Mouse (Mus musculus): ENCODE measurements around the gene Fhl2.
"Not testable (repeated sequence)": the region's sequence is repeated elsewhere in the genome, so short reads cannot be mapped to it uniquely, and the experiment has no call there.

Gene Fhl2

DNA sequence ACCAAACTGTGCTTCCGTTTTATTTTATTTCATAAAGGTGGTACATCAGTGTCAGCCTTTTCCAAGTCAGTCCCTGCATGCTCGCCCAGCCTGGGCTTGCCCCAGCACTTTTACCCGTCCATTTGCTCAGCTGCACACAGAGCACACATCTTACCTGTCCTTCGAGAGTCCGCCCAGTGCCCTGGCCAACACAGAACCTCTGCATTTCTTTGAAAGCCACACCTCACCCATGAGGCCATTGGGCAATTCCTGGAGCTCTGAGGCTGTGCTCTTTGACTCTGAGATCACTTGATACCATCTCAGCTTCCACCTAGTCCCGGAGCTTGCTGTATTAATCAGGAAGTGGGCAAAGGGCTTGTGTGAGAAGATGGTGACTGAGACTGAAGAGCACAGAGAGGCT is 51.4 kb downstream of the Fhl2 start:
- DNase-seq, result no peak

DNA sequence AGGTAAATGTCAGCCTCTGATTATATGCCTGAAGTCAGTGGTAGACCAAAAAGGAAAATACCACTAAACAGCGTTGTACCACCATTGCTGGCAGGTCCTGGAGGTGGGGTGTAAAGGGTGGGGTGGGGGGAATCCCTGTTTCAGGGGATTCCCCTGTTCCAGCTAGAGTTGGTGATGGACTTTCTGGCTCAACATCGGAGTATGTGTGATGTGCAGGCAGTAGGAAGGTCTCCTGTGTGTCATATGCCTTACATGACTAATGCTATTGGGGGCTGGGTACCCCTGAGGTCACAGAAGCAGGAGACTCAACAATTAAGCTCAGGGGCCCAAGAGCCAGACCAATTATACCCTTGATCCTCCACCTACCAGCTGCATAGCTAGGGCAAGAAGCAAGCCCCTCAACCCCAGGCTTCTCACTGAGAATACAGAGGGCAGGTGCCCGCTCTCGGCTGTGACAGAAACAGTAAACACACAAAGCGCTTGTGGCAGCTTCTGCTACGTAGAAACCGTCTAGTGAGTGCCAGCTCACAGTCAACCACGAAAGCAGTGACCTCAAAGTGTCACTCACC is 52.4 kb downstream of the Fhl2 start:
- no peak for DNase-seq

DNA sequence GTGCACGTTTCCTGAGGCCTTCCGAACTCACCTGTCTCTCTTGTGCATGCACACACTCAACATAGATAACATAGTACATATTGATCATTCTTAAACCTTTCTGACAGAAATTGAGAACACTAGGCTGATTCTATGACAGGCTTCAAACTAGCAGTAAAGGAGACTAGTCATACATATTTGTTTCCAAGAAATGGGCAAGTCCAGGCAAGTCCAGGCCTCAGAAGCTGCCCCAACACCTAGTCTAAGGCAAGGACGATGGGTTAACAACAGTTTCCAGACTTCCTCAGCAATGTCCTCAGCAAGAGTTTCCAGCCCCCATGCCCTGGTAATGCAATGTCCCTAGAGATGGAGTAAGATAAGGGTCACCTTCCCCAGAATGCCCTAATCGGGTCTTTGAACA is 53.0 kb downstream of the Fhl2 start:
- no peak for DNase-seq

DNA sequence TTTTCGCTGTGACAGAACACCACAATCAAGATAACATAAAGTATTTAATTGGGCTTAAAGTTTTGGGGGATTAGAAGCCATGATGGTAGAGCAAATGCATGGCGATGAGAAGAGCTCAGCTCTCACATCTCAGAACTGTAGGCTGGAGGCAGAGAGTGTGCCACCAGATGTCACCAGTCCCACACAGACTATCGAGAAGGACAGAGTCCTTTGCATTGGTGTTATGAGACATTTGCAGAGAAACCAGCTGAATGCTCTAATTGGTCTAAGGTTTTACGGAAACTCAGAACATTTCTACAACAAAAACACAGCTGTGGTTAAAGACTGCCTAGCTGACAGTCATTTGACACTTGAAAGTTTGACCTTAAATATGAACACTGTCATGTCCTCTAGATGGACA is 53.5 kb downstream of the Fhl2 start:
- no peak for DNase-seq

DNA sequence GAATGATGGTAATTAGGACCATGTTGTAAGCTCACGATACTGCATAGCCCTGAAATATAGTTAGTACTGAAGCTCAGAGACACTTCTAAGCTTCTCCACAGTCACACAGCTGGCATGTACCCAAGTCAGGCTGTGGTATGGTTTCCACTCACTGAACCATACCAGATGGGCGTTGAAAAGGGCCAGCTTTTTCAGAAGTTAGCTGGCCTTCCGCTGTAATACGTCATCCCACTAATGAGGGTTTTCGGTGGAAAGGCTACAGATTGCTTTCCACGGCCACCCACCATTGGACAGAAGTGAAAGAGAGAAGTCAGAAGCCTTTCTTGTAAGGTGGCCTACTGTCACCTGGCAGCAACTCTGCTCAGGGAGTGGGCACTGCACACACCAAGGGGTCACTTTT is 53.9 kb downstream of the Fhl2 start:
- DNase-seq, result no peak

DNA sequence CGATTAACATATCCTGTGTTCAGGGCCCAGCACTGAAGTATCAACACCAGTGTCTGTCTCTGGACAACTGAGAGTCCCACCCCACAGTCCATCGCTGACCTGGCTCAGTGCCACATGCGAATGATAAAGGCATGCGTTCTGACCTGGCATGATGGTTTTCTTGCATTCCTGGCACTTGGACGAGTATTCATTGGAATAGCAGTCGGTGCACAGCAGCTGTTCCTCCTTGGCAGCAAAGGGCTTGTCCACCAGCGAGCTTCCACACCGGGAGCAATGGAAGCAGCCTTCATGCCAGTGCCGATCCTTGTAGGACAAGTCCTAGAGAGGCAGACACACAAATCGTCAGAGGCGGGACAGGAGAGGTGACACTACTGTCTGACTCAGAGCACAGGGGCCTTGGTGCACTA is 55.2 kb downstream of the Fhl2 start:
- DNase-seq, result no peak

DNA sequence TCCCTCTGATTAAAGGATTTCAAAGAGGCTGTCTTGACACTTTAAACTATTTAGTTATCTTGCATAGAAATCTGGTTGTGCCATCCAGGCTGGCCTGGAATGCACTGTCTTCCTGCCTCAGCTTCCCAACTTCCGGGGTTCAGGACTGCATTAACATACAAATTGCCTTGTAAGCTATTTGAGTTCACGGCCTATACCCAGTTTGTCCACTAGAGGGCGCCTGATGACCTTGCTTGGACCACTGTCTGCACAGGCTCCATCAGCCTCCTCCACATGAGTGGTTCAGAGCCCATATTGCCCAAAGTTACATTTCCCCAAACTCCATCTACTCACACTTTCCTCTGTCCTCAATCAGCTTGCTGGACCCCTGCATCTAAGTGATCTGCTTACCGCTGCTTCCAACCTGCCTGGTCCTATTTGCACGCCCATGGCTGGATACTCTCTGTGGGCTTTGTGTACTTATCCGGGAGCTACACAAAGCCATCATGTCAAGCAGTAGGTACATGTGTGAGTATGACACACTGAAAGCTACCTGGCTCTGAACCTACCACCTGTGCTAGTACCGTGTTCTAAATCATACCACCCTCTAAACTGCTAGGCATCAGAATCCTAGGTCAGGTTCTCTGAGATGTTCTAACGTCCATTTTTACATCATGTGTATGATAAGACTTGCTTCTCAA is 57.1 kb downstream of the Fhl2 start:
- DNase-seq, result peak; percentile 81

DNA sequence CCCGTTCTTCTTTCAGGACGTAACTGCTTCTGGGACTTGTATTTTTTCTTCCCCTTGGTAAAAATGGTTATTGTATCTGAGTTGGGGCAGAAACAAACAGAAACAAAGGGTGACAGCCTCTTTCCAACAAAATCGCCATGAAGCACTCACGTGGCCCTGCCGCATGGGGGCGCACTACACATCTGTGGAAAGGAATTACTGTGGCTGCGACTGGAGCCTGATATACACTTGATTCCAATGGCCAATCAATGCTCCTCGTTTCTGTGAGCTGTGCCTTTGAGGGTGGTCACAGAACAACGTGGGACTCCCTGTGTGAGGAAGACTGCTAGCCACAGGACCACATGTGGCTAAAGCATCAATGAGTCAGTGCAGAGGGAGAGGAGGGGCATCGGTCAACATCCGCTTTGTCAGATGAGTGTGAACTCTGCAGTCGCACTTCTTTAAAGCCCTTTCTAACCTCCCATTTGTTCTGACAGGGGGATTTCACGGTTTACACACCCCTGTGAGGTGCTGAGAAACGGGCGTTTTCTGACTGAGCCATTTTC is 58.4 kb downstream of the Fhl2 start:
- DNase-seq, result no peak

DNA sequence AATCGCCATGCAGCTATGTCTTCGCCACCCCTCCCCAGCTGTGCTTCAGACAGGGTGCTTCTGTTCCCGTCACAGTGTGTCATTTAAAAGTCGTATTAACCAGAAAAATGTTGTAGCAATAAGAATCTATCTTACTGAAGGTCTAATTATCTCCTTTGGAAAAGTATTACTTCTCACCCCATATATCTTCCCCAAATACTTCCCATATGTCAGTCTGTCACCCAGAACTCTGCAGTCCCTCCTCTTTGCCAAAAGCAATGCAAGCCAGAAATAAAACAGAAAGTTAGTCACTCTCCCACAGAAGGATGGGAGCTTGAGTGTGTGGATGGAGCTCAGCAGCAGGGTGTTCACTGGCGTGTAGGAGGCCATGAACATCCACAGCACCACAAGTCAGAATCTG is 59.5 kb downstream of the Fhl2 start:
- DNase-seq, result peak; percentile 77

DNA sequence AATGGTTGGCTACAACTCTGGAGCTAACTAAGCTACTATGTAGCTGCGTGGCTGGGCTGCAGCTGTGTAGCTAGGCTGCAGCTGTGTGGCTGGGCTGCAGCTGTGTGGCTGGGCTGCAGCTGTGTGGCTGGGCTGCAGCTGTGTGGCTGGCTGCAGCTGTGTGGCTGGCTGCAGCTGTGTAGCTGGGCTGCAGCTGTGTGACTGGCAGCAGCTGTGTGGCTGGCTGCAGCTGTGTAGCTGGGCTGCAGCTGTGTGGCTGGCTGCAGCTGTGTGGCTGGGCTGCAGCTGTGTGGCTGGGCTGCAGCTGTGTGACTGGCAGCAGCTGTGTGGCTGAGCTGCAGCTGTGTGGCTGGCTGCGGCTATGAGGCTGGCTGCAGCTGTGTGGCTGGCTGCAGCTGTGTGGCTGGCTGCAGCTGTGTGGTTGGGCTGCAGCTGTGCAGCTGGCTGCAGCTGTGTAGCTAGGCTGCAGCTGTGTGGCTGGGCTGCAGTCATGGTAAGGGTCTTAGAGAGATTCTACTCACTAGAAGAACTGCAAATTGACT is 60.2 kb downstream of the Fhl2 start:
- DNase-seq, result not testable (repeated sequence)

DNA sequence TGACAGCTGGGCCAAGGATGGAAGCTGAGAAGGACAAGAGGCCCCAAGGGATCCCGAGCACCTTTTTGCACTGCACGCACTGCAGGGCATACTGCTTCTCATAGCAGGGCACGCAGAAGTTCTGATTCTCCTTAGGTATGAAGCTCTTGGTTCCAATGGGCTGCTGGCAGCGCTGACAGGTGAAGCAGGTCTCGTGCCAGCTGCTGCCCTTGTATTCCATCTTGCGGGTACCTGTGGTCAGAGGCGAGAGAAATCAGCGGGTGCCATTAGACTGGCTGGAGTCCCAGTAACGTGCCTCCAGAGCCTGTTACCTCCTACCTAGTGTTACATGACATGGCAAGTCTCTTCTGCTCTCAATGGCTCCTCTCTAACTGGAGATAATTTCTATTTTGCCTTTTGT is 65.2 kb downstream of the Fhl2 start:
- DNase-seq, result no peak

DNA sequence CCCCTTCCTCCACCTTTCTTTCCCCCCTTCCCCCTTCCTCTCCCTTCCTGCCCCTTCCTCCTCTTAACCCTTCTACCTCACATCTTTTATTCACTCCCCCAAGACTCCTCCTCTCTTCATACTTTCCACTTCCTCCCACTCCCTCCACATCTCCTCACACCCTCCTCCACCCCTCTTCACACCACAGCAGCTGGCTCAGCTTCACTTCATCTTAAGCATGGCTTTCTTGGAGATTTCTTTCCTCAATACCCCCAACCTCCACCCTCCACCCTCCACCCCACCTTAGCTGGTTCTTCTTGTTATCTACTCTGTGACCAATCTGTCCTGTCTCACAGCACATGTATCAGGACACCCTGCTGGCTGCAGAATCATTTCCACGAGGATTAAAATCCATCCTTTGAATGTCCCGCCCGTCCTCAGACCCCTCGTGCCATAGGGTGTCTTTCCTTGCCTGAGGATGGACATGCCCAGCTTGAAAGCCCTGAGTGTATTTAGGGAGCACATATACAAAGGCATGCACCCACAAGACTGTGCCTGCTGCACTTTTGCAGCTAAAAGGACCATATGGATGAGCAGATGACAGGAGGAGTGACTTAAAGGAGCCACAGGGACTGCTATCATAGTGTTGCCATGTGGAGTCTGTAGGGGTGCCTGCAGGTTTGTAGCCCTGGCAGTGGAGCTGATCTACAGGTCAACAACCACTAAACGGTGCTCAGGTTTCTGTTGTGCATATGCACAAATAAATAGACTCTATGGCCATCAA is 66.4 kb downstream of the Fhl2 start:
- peak; percentile 53 for DNase-seq

DNA sequence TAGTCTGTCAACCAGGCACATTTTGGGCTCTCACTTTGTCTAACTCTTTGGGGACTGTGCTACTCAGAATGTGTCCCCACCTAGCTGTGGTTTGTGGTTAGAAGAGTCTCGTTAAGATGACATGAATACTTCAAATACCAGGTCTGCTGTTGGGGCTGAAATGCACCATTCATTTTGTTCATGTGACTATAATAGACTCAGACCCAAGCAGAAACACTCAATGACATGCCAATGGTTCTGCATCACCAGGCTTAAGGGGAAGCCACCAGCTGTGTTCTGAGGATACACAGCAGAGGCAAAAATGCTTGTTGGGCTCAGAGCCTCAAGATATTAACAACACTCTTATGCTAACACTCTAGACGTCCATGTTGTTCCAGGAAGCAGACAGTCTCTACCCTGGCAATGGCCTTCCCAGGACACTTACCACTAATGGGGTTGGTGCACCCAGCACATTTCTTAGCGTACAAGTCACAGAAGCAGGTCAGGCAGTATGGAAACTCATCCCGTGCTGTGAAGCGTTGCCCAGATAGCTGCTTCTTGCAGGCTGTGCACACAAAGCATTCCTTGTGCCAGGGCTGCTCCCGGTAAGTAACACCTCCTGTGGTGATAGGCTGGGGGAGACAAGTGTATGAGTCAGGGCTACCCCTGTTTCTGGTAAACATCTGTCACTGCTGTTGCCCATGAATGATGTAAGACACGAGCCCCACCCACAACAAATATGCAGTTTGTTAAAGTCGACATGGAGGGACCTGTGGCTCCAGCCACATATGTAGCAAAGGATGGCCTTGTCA is 68.8 kb downstream of the Fhl2 start:
- no peak for DNase-seq

DNA sequence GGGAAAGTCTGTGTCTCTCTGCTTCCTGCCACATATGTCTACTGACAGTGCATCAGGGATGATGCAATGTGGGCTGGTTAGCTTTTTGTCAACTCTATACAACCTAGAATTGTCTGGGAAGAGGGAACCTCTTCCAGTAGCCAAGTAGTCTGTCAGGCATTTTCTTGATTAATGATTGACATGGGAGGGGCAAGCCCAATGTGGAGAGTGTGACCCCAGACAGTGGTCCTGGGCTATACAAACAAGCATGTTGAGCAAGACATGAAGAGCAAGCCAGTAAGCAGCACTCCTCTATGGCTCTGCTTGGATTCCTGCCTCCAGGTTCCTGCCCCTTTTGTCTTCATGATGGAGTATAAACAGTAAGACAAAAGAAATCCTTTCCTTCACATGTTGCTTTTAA is 69.6 kb downstream of the Fhl2 start:
- DNase-seq, result no peak

DNA sequence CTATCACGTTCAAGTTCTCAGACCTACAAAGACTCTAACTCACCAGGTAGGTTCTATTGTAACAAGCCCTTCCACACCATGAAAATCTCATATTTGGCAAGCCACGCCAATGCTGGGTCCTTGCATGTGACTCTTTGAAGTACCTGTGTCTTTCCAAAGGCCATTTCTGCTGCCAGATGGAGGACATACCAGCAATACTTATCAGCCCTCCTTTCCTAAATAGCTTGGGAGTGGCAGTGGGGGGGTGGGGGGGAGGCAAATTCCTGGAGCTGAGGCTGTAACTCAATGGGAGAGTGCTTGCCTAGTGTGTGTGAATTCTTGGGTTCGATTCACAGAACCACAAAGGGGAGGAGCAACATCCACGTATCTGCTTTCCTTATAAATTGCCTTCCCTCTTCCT is 72.1 kb downstream of the Fhl2 start:
- DNase-seq, result no peak

DNA sequence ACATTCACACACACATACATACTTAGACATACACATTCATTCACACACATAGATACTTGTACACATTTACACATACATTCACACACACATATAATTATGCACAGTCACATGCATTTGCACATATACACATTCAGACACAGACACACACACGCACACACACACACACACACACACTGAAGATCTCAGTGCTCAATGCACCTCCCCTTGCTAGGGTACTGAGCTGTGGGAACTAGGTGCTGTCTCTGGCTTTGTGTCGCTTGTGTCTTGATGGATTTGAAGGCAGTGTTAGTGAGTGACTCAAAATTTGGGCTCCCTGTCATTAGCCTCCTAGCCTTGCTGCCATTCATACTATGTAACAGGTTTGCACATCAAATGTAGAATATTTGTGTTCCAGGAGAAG is 74.2 kb downstream of the Fhl2 start:
- DNase-seq, result no peak

DNA sequence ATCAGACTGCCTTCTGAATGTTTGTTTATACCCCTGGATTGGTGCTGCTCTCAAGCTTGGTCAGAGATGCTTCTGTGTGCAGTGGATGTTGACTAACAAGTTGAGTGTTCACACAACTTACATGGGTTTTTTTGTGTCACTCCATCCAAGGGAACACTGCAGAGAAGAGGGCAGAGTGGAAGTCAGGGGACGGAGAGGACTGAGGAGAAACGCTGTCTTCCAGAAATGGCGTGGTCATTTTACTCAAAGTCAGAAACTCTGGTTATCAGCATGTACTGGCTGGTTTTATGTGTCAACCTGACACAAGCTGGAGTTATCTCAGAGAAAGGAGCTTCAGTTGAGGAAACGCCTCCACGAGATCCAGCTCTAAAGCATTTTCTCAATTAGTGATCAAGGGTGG is 75.8 kb downstream of the Fhl2 start:
- no peak for DNase-seq

DNA sequence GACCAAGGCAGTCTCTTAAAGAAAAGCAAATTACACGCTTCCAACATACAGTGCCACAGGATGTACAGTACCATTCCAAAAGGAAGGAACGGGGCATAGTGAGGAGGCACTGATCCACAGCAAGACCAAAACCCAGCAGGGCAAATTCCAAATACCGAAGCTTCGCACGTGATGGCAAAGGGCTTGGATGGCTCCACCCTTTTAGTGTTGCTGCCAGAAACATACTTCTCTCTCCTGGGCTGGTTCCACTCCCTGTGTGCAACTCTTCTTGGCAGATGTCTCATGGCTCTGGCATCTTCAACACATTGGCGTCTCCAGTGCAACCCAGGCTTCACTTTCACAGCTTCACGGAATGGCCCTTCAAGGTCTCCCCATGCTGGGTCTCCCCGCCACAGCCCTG is 79.3 kb downstream of the Fhl2 start:
- no peak for DNase-seq

DNA sequence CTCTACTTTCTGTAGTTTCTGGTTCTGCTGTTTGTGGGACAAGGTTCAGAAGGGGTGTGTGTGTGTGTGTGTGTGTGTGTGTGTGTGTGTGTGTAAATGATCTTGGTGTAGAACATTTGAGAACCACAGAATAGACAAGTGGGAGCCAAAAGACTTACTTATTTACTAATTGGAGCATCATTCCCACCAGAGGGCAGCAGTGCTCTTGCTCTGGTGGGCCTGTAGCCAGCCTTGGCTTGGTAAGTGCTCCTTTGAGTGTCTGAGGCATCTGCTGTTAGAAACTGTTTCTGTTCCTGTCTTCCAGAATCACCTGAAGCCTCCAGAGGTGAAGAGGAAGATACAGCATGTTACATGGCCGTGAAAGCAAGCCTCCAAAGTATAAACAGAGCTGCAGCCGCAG is 83.9 kb downstream of the Fhl2 start:
- DNase-seq, result peak; percentile 74

DNA sequence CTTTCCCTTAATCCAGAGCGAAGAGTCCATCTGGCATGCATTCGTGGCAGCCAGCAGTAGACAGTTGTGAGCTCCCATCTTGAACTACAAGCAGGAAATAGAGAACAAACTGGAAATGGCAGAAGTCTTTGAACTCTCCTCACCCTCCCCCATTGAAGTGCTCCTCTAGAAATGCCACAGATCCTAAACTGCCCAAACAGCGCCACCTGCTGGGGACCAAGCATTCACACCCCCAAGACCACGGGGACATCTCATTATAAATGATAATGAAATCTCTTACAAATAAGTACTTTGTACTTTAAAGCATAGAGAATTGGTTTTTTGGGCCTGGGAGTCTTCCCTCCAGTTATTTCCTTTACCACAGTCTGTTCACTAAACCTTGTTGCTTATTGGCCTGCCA is 86.2 kb downstream of the Fhl2 start:
- no peak for DNase-seq

DNA sequence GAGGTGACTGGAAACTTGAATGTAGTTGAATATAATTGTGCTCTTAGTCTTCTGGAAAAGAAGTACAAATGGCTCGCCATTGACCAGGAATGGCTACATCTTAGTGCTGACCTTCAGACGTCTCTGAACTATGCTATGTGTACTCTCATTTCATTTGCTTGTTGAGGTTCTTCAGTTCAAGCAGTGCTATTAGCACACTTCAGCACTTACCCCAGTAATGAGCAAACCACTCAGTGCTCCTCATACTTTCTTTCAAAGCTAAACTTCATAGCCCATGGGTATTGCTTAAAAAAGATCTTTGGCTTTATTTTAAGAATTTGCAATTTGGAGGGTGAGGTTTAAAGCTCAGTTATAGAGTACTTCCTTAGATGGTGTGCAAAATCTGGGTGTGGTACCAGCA is 88.1 kb downstream of the Fhl2 start:
- no peak for DNase-seq

DNA sequence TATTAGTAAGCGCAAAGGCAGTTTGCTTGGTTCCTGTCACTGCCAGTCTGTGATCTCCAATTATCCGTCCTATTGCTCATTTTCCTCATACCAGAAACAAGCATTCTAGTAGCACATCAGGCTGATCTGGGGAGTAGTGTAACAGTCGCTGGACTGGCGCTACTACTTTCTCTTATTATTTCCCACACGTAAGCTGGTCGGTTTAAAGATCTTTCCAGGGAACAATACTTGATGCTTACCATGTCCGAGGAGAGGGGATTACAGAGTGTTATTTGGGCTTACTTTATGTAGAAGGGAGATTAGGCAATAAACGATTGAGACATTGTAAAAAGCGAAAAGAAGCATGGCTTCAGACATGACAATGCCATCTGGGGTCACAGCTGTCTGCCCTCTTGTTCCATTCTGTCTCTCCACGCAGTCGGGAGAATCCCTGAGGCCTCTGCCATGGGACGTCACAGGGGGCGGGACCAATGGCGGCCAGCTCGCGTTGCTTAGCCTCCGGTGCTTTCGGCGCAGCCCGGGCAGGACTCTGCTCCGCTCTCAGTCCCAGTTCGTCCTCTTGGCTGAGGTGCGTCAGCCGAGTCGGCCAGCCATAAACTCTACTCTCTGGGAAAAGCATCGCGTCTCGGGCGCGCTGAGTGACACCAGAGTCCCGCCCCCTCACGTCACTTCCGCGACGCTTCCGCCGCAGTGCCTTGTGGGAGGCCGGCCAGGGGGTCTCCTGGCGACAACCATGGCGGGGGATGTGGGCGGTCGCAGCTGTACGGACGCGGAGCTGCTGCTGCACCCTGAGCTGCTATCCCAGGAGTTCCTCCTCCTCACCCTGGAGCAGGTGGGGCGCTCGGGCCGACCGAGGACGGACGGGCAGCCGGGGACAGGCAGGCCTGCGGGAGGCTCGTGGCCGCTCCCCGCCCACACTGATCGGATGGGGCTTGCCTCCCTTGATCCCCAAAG is 98.5 kb downstream of the Fhl2 start, which contains the start of the genes Tgfbrap1 and AI597479:
TSS of gene Tgfbrap1 (minus strand) at position 607 of the 954 bp plus-strand sequence.
TSS of gene AI597479 (plus strand) at position 680 of the 954 bp plus-strand sequence.
- DNase-seq, result peak; percentile 92

Data from layer of hippocampus, adult 9-11 months (tissue).